Mouse (Mus musculus) cerebellum, adult 2 months (tissue): Measurements from ENCODE around the gene Lpcat3. TPM values are rescaled to one million over a fixed set of nuclear protein-coding genes. Genes with fewer than 3 reads are reported as not detected.

Experiments used
- DNase-seq, 2 experiments: peaks; one replicate each; pipeline ENCODE4 v3.0.0; 2021
- H3K27ac ChIP-seq: fragments of 200-500 bp; 2 replicates; pipeline ENCODE4 v1.5.1; 2012; ENCODE audit warnings: low read length, control low read depth, inconsistent platforms; ENCODE audit not compliant: insufficient read depth
- H3K27me3 ChIP-seq: fragments of 200-500 bp; 2 replicates; pipeline ENCODE4 v1.6.1; 2012; ENCODE audit warnings: inconsistent platforms, mild to moderate bottlenecking, low read length, moderate library complexity; ENCODE audit not compliant: control insufficient read depth, insufficient read depth
- H3K4me1 ChIP-seq: fragments of 200-500 bp; 2 replicates; pipeline ENCODE4 v1.6.1; 2011; ENCODE audit warnings: low read length; ENCODE audit not compliant: control insufficient read depth, insufficient read depth
- H3K4me3 ChIP-seq: fragments of 200-500 bp; replicated peaks from 2 replicates; pipeline ENCODE3; 2011; ENCODE audit warnings: mild to moderate bottlenecking, low read depth, low read length, control low read depth; ENCODE audit not compliant: insufficient read depth
- CTCF ChIP-seq: fragments of 200-500 bp; IDR thresholded peaks from 2 replicates; pipeline ENCODE4 v1.5.1; 2011; ENCODE audit warnings: low read depth, mild to moderate bottlenecking, control low read depth, low read length, moderate library complexity, borderline replicate concordance; ENCODE audit not compliant: insufficient read depth
- POLR2A ChIP-seq: fragments of 200-500 bp; IDR thresholded peaks from 2 replicates; pipeline ENCODE4 v1.6.1; 2011; ENCODE audit warnings: low read length, control low read depth, borderline replicate concordance; ENCODE audit not compliant: insufficient read depth
- WGBS: fragments of 180-500 bp; shearing (Covaris S2); methylation state at CpG from one replicate; pipeline ENCODE4 v1.1.7; 2018; 5-methylcytosine and 5-hydroxymethylcytosine counted together
- polyA plus RNA-seq: library from polyadenylated mRNA; depleted of rRNA; stranded (reverse); fragments of >200 nt; gene quantifications from 2 replicates; pipeline ENCODE4 v1.2.3, GENCODE M21; 2012

The Lpcat3 gene
- polyA plus RNA-seq, 1 experiment, result 56.4 TPM

DNA sequence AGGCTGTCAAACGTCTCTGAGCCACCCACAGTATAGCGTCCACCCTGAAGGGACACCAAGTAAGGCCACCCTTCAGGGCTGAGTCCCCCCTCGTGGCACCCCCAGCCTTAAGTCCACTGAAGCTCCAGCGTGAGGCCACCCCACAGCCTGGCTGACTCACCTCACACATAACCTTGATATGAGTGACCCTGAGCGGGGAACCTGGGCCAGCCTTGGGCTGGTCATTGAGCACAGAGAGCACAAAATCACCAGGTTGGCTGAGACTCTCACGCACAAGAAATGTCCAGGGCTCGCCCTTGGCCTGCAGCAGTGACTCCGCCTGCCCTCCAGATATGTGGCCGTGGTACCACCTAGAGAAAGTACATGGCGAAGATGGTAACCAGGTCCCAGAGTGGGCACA, 65.8 kb downstream of the Lpcat3 start:
- WGBS, result 86% methylated on average over 10 of the region's 10 CpGs
- no peaks in the 10 kb centered on the region for H3K27me3 ChIP-seq
- no peak overlapping the region for H3K4me3 ChIP-seq
- H3K4me1 ChIP-seq, result no peaks in the 10 kb centered on the region
- H3K27ac ChIP-seq, result no peak overlapping the region
- TF ChIP-seq POLR2A (no peak), CTCF (no peak)
- no peak for DNase-seq

DNA sequence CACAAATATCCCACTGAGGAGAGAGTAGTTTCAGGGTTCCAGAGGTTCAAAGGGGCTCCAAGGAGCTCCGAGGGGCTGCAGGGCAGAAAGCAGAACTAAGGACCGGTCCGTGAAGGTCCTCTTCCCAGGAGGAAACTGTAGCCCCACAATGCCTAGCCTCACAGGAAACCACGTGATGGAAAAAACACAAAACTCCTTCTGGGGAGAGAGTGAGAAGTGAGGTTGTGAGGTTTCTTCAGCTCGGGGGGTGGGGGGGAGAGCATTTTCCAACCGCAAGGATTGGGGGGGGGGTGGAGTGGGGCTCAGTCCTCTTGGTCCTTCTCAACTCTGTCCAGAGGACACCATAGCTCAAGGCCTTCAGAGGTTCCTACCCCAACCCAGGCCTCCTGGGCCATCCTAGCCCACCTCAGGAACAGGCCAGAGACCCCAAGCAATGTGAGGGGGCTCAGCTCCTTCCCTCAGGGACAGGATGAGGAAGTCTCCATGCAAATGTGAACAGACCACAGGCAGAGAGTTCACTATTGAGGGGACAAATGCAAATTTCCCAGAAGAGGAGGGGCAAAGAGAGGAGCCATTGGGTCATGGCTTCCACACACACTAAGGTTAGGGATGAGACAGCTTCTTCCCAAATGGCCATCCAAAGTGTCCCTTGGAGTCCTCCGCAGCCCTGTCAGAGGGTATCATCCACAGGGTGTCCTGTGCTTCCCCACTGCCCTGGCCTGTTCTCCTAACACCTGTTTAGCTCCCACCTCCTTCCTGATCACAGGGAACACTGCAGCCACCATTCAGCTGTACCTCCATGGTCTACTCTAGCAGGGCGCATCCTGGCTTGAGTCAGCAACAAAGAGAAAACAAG, 67.3 kb downstream of the Lpcat3 start:
- H3K27me3 ChIP-seq, result no peaks in the 10 kb centered on the region

DNA sequence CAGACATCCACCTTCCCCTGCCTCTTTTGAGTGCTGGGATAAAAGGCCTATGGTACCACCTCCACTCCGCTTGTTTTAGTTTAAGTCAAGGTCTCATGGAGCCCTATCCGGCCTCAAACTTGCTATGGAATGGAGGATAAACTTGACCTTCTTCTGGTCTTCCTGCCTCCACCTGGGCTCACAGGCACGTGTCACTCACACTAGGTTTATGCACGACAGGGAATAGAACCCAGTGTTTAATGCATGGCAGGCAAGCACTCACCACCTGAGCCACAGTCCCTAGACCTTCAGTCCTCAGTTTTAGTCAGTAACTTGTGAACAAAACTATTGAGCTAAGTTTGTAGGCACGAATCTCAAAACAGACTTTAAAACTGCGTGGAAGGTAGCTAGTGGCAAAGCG, 68.2 kb downstream of the Lpcat3 start:
- WGBS, result 85% methylated on average over 7 of the region's 7 CpGs
- Histone ChIP-seq H3K27ac (no peak overlapping the region), H3K4me3 (no peak overlapping the region), H3K4me1 (no peaks in the 10 kb centered on the region), H3K27me3 (no peaks in the 10 kb centered on the region)
- DNase-seq, result no peak
- TF ChIP-seq POLR2A (no peak), CTCF (no peak)

More for the DNA sequence above, 67.3 kb downstream of the Lpcat3 start:
- no peak overlapping the region for H3K4me3 ChIP-seq
- H3K4me1 ChIP-seq, result no peaks in the 10 kb centered on the region
- TF ChIP-seq CTCF (no peak), POLR2A (no peak)
- H3K27ac ChIP-seq, result no peak overlapping the region
- 84% methylated on average over 8 of the region's 8 CpGs for WGBS
- DNase-seq, result no peak

DNA sequence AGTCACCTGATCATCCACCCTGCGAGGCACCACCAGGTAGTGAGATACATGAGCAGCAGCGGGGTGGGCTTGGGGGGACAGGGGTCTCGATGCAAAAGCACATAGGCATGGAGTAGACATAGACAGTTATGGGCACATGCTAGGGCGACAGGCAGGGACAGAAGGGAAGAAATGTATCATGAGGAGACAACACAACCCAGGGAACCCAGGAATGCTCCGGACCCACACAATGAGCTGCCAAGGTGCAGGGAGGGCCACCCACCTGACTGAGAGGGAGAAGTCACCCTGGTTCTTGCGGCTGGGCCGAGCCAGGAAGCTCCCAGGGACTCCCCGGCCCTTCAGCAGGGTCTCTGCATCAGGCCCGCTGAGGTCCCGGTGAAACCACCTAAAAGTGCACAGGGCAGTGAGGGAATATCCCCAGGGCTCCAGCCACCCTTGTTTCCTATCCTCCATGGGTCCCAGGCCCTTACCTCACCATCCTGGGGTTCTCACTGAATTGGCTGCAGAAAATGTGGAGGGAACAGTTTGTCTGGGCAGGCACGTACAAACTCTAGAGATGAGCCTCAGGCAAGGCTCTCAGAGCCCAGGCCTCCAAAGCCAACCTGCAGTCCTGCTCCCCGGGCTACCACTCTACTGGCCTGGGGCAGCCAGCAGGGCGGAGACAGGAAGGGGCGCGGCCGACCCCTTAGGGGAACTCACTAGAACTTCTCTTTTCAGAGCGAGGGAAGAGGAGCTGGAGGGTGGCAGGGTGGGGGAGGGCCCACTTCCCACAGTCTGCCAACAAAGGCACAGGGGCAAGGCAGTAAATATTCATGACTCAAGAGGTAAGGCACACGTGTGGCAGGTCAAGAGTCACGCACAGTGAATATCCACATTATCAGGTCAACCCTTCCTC, 69.9 kb downstream of the Lpcat3 start:
- no peak for DNase-seq
- Histone ChIP-seq H3K27ac (no peak overlapping the region), H3K4me1 (no peaks in the 10 kb centered on the region), H3K27me3 (no peaks in the 10 kb centered on the region), H3K4me3 (no peak overlapping the region)
- TF ChIP-seq CTCF (no peak), POLR2A (no peak)
- 56% methylated on average over 19 of the region's 19 CpGs for WGBS

DNA sequence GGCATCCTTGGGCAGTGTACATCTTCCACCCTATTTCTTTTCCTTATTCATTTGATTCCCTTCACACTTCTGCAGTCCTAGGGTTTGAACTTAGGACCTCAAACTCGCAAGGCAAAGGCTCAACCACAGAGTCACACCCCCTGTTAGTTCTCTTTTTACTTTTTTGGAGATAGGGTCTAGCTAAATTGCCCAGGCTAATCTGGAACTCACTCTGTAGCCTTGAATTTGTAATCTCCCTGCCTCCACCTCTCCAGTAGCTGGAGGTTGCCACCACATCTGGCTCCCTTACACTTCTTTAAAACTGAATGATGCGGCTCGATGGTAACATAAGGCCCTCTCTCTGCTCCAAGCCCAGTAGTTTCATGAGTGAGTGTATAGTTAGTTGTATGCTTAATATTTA, 71.6 kb downstream of the Lpcat3 start:
- 95% methylated on average over 3 of the region's 3 CpGs for WGBS
- no peak for TF ChIP-seq POLR2A
- TF ChIP-seq CTCF, result no peak

DNA sequence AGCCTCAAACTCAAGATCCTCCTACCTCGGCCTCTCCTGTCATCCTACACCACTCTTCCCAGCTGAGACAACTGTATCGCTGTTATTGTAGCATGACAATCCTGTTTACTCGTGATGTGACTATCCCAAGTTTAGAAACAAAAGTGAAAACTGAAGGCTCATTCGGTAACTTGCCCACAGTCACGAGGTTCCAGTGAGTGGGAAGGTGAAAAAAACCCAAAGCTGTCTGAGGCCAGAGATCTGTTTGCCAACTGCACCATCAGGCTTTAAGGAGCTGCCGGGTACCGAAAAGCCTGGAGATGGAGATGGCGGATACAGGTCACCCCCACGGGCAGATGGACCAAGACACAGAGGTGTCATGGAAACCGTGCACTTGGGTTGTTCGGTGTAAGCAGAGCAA, 74.2 kb downstream of the Lpcat3 start:
- no peaks in the 10 kb centered on the region for H3K27me3 ChIP-seq
- no peak for TF ChIP-seq CTCF
- TF ChIP-seq POLR2A, result no peak
- H3K4me3 ChIP-seq, result no peak overlapping the region
- H3K27ac ChIP-seq, result no peak overlapping the region
- H3K4me1 ChIP-seq, result 0 out of 2 replicates have a peak, but pooled peaks cover 4% of the 10 kb centered on the region
- 82% methylated on average over 11 of the region's 11 CpGs for WGBS
- no peak for DNase-seq

More for the DNA sequence above, 71.6 kb downstream of the Lpcat3 start:
- no peak overlapping the region for H3K27ac ChIP-seq
- no peak overlapping the region for H3K4me3 ChIP-seq
- DNase-seq, result no peak
- no peaks in the 10 kb centered on the region for H3K4me1 ChIP-seq
- no peaks in the 10 kb centered on the region for H3K27me3 ChIP-seq

DNA sequence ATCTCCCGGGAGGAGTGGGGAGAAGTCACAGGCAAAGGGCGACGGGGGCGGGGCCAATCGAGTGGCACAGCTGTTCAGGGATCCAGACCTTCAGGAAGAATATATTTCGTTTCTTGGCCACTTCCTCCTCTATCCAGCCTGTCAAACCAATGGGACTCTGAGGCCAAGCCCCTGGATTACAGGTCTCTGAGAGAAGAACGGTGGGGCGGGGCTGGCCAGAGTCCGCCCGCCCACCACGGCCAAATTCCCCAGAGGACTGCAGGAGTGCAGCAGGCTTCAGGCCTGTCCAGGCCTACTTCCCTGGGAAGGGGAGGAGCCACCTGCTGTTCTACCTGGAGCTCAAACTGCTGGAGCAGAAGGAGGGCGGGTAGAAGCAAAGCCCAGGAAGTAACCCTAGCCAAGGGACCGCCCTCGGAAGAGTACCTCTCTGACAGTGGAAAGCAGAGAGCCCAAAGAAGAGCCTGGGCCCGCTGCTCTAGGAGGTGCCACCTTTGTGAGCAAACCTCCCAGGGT, 75.7 kb downstream of the Lpcat3 start, which contains the start of gene Ptpn6:
Ptpn6 (minus strand) TSS at position 204 of the 513 bp plus-strand sequence.
- peak in 1 of 2 experiments; percentile 21 for DNase-seq
- Histone ChIP-seq H3K4me1 (0 out of 2 replicates have a peak, but pooled peaks cover 8% of the 10 kb centered on the region), H3K27ac (no peak within 1 kb of the TSS), H3K27me3 (no peaks in the 10 kb centered on the region), H3K4me3 (no peak within 1 kb of the TSS)
- TF ChIP-seq CTCF (no peak), POLR2A (no peak)
- WGBS, result 42% methylated on average over 15 of the region's 15 CpGs
